Mouse (Mus musculus): ENCODE measurements at regions not wholly inside any gene's neighbourhood (a gene's known extent, or its start where the extent isn't known, plus 50 kb on each side); places are given as distances from the start of the nearest gene placed in this dataset.

GRCm38 (mm10) chr6:94789308-94789763 is 89.4 kb upstream of the Lrig1 start:
- Histone ChIP-seq H3K9me3 (ENCODE audit: control insufficient read depth, low read length) (no peaks in the 10 kb centered on the region), H3K4me3 (ENCODE audit: low read depth, low read length) (no peak overlapping the region), H3K4me1 (ENCODE audit: control insufficient read depth, insufficient read depth, low read length) (no peaks in the 10 kb centered on the region), H3K4me2 (ENCODE audit: low read depth, low read length) (no peak overlapping the region), H3K27me3 (ENCODE audit: control insufficient read depth, insufficient read depth, low read length) (no peaks in the 10 kb centered on the region), H3K27ac (ENCODE audit: low read depth, low read length) (peak overlapping the region; percentile 30; the same call in 1 of the 2 replicates), H3K9ac (replicated peaks; ENCODE audit: low read depth, low read length) (no peak overlapping the region), H3K36me3 (ENCODE audit: control insufficient read depth, insufficient read depth, low read length) (no peaks in the 10 kb centered on the region)
- 48% methylated on average over 5 of the region's 5 CpGs for WGBS
- ATAC-seq (ENCODE audit: low read depth): peak; percentile 78

- Histone ChIP-seq H3K27ac (ENCODE audit: low read depth, low read length) (no peak overlapping the region), H3K36me3 (ENCODE audit: control insufficient read depth, insufficient read depth, low read length) (no peaks in the 10 kb centered on the region), H3K27me3 (ENCODE audit: control insufficient read depth, insufficient read depth, low read length) (no peaks in the 10 kb centered on the region), H3K4me1 (ENCODE audit: control insufficient read depth, insufficient read depth, low read length) (no peaks in the 10 kb centered on the region), H3K4me2 (ENCODE audit: low read depth, low read length) (no peak overlapping the region), H3K9me3 (ENCODE audit: control insufficient read depth, low read length) (no peaks in the 10 kb centered on the region), H3K4me3 (ENCODE audit: low read depth, low read length) (no peak overlapping the region), H3K9ac (replicated peaks; ENCODE audit: low read depth, low read length) (no peak overlapping the region)
- WGBS: 80% methylated on average over 1 of the region's 1 CpGs
- no peak for ATAC-seq (ENCODE audit: low read depth)
Observed at GRCm38 (mm10) chr6:94783471-94783870, 83.5 kb upstream of the Lrig1 start.

GRCm38 (mm10) chr6:94780621-94781020 is 80.7 kb upstream of the Lrig1 start:
- no peaks in the 10 kb centered on the region for H3K27me3 ChIP-seq (ENCODE audit: control insufficient read depth, insufficient read depth, low read length)
- H3K4me1 ChIP-seq (ENCODE audit: control insufficient read depth, insufficient read depth, low read length): no peaks in the 10 kb centered on the region
- H3K36me3 ChIP-seq (ENCODE audit: control insufficient read depth, insufficient read depth, low read length): no peaks in the 10 kb centered on the region
- H3K4me3 ChIP-seq (ENCODE audit: low read depth, low read length): no peak overlapping the region
- H3K27ac ChIP-seq (ENCODE audit: low read depth, low read length): no peak overlapping the region
- no peaks in the 10 kb centered on the region for H3K9me3 ChIP-seq (ENCODE audit: control insufficient read depth, low read length)
- ATAC-seq (ENCODE audit: low read depth): no peak
- no peak overlapping the region for H3K4me2 ChIP-seq (ENCODE audit: low read depth, low read length)
- no peak overlapping the region for H3K9ac ChIP-seq (replicated peaks; ENCODE audit: low read depth, low read length)
- WGBS: 86% methylated on average over 4 of the region's 4 CpGs

- H3K4me2 ChIP-seq (ENCODE audit: low read depth, low read length): no peak overlapping the region
Observed at GRCm38 (mm10) chr6:94779854-94780253, 79.9 kb upstream of the Lrig1 start.

GRCm38 (mm10) chr6:94779213-94779612 is 79.3 kb upstream of the Lrig1 start:
- 77% methylated on average over 7 of the region's 7 CpGs for WGBS
- H3K4me2 ChIP-seq (ENCODE audit: low read depth, low read length): no peak overlapping the region
- no peak overlapping the region for H3K4me3 ChIP-seq (ENCODE audit: low read depth, low read length)
- H3K27ac ChIP-seq (ENCODE audit: low read depth, low read length): no peak overlapping the region
- no peak for ATAC-seq (ENCODE audit: low read depth)
- no peak overlapping the region for H3K9ac ChIP-seq (replicated peaks; ENCODE audit: low read depth, low read length)
- no peaks in the 10 kb centered on the region for H3K9me3 ChIP-seq (ENCODE audit: control insufficient read depth, low read length)
- peaks cover 2% of the 10 kb centered on the region; the same call in 1 of the 2 replicates for H3K4me1 ChIP-seq (ENCODE audit: control insufficient read depth, insufficient read depth, low read length)
- H3K27me3 ChIP-seq (ENCODE audit: control insufficient read depth, insufficient read depth, low read length): no peaks in the 10 kb centered on the region
- H3K36me3 ChIP-seq (ENCODE audit: control insufficient read depth, insufficient read depth, low read length): no peaks in the 10 kb centered on the region

More at GRCm38 (mm10) chr6:94779854-94780253, 79.9 kb upstream of the Lrig1 start:
- Histone ChIP-seq H3K36me3 (ENCODE audit: control insufficient read depth, insufficient read depth, low read length) (no peaks in the 10 kb centered on the region), H3K27me3 (ENCODE audit: control insufficient read depth, insufficient read depth, low read length) (no peaks in the 10 kb centered on the region), H3K4me3 (ENCODE audit: low read depth, low read length) (no peak overlapping the region), H3K9ac (replicated peaks; ENCODE audit: low read depth, low read length) (no peak overlapping the region), H3K9me3 (ENCODE audit: control insufficient read depth, low read length) (no peaks in the 10 kb centered on the region), H3K4me1 (ENCODE audit: control insufficient read depth, insufficient read depth, low read length) (no peaks in the 10 kb centered on the region), H3K27ac (ENCODE audit: low read depth, low read length) (no peak overlapping the region)
- 81% methylated on average over 7 of the region's 7 CpGs for WGBS
- ATAC-seq (ENCODE audit: low read depth): no peak

- no peak overlapping the region for H3K9ac ChIP-seq (replicated peaks; ENCODE audit: low read depth, low read length)
- H3K36me3 ChIP-seq (ENCODE audit: control insufficient read depth, insufficient read depth, low read length): no peaks in the 10 kb centered on the region
- 84% methylated on average over 1 of the region's 1 CpGs for WGBS
- no peak overlapping the region for H3K4me3 ChIP-seq (ENCODE audit: low read depth, low read length)
- ATAC-seq (ENCODE audit: low read depth): no peak
- no peak overlapping the region for H3K4me2 ChIP-seq (ENCODE audit: low read depth, low read length)
- H3K27ac ChIP-seq (ENCODE audit: low read depth, low read length): no peak overlapping the region
- H3K4me1 ChIP-seq (ENCODE audit: control insufficient read depth, insufficient read depth, low read length): peaks cover 5% of the 10 kb centered on the region; the same call in 1 of the 2 replicates
- H3K9me3 ChIP-seq (ENCODE audit: control insufficient read depth, low read length): no peaks in the 10 kb centered on the region
- H3K27me3 ChIP-seq (ENCODE audit: control insufficient read depth, insufficient read depth, low read length): no peaks in the 10 kb centered on the region
Observed at GRCm38 (mm10) chr6:94778797-94779196, 78.8 kb upstream of the Lrig1 start.

GRCm38 (mm10) chr6:94776585-94776984 is 76.6 kb upstream of the Lrig1 start:
- no peak overlapping the region for H3K27ac ChIP-seq (ENCODE audit: low read depth, low read length)
- no peaks in the 10 kb centered on the region for H3K9me3 ChIP-seq (ENCODE audit: control insufficient read depth, low read length)
- no peak overlapping the region for H3K4me3 ChIP-seq (ENCODE audit: low read depth, low read length)
- H3K4me1 ChIP-seq (ENCODE audit: control insufficient read depth, insufficient read depth, low read length): peaks cover 12% of the 10 kb centered on the region; the same call in 1 of the 2 replicates
- no peak overlapping the region for H3K4me2 ChIP-seq (ENCODE audit: low read depth, low read length)
- no peaks in the 10 kb centered on the region for H3K27me3 ChIP-seq (ENCODE audit: control insufficient read depth, insufficient read depth, low read length)
- no peaks in the 10 kb centered on the region for H3K36me3 ChIP-seq (ENCODE audit: control insufficient read depth, insufficient read depth, low read length)
- H3K9ac ChIP-seq (replicated peaks; ENCODE audit: low read depth, low read length): no peak overlapping the region
- no peak for ATAC-seq (ENCODE audit: low read depth)
- WGBS: 55% methylated on average over 4 of the region's 4 CpGs

- Histone ChIP-seq H3K9me3 (ENCODE audit: control insufficient read depth, low read length) (no peaks in the 10 kb centered on the region), H3K36me3 (ENCODE audit: control insufficient read depth, insufficient read depth, low read length) (no peaks in the 10 kb centered on the region), H3K9ac (replicated peaks; ENCODE audit: low read depth, low read length) (no peak overlapping the region), H3K4me3 (ENCODE audit: low read depth, low read length) (no peak overlapping the region), H3K4me1 (ENCODE audit: control insufficient read depth, insufficient read depth, low read length) (peaks cover 12% of the 10 kb centered on the region; the same call in 1 of the 2 replicates), H3K4me2 (ENCODE audit: low read depth, low read length) (no peak overlapping the region), H3K27me3 (ENCODE audit: control insufficient read depth, insufficient read depth, low read length) (no peaks in the 10 kb centered on the region), H3K27ac (ENCODE audit: low read depth, low read length) (no peak overlapping the region)
- 99% methylated on average over 3 of the region's 3 CpGs for WGBS
- ATAC-seq (ENCODE audit: low read depth): no peak
Observed at GRCm38 (mm10) chr6:94774871-94775270, 74.9 kb upstream of the Lrig1 start.

GRCm38 (mm10) chr6:94773604-94774486 is 73.9 kb upstream of the Lrig1 start:
- Histone ChIP-seq H3K4me3 (ENCODE audit: low read depth, low read length) (peak overlapping the region; percentile 7; the same call in 1 of the 2 replicates), H3K4me2 (ENCODE audit: low read depth, low read length) (peak overlapping the region; percentile 43), H3K27ac (ENCODE audit: low read depth, low read length) (peak overlapping the region; percentile 76), H3K9ac (replicated peaks; ENCODE audit: low read depth, low read length) (peak overlapping the region; percentile 42; the same call in 1 of the 2 replicates), H3K27me3 (ENCODE audit: control insufficient read depth, insufficient read depth, low read length) (no peaks in the 10 kb centered on the region), H3K36me3 (ENCODE audit: control insufficient read depth, insufficient read depth, low read length) (no peaks in the 10 kb centered on the region), H3K4me1 (ENCODE audit: control insufficient read depth, insufficient read depth, low read length) (peaks cover 12% of the 10 kb centered on the region; the same call in 1 of the 2 replicates), H3K9me3 (ENCODE audit: control insufficient read depth, low read length) (no peaks in the 10 kb centered on the region)
- ATAC-seq (ENCODE audit: low read depth): peak; percentile 74
- WGBS: 1% methylated on average over 27 of the region's 27 CpGs

Data from neural tube, embryonic 14.5 days (tissue).